Mouse (Mus musculus) large intestine, adult 2 months (tissue): ENCODE measurements at regions not wholly inside any gene's neighbourhood (a gene's known extent, or its start where the extent isn't known, plus 50 kb on each side); places are given as distances from the start of the nearest gene placed in this dataset.

ENCODE experiments used
- DNase-seq: peaks from one replicate; pipeline ENCODE4 v3.0.0-alpha.2; 2012; ENCODE audit warnings: low read depth, low spot score
- WGBS: fragments of 180-500 bp; shearing (Covaris S2); methylation state at CpG from one replicate; pipeline ENCODE4 v1.1.7; 2018; 5-methylcytosine and 5-hydroxymethylcytosine counted together

DNA sequence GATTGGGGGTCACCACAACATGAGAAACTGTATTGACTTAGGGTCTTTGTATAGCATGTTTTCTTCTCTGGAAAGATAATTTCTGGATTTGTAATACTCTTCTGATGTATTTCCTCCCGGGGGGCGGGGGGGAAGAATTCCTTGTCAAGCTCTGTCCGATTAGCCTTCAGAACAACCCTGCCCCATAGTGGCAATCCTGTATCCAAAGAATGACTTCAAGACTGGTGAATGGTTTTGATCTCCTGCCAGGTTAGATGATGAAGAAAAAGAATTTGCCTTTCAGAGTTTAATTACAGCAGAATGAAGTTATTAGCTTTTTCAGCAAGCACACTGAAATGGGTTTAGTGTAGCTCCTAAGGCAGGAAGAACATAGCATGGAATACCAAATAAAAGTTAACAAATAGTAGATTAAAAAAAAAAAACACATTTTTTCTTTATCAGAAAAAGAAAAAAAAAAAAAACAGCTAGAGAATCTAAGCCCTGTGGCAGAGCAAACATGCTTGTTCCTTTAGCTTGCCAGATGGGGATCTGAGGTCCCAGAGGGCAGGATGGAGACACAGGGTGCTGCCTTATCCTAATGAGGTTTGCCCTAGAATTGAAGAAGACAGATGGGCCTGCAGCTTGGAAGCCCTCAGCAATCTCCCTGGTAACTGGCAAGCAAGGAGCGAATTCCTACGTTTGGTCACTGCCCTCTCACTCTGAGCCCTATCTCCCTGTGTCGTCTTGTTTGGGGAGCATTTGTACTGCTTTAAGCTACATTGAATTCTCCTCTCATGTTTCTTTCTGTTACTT, 280.9 kb upstream of the Gm9972 start:
- 73% methylated on average over 6 of the region's 6 CpGs for WGBS
- no peak for DNase-seq

DNA sequence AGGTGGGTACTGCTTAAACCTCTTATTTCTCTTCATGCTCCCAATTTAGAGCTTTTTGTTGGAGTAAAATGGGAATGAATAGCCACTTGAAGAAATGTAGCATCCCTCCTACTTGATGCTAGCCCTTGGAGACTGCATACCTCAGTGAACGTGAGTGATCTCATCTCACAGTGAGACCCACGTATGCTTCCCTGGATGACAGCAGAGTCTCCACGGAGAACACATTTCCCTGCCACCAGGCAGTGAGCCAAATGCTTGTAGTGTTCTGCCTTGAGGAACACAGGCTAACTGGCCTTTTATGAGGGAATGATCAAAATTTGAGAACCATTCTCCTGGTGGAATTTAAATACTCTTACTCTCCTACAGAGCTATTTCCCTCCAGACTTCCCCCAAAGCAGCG, 280.1 kb upstream of the Gm9972 start:
- 71% methylated on average over 4 of the region's 4 CpGs for WGBS
- DNase-seq, result no peak

DNA sequence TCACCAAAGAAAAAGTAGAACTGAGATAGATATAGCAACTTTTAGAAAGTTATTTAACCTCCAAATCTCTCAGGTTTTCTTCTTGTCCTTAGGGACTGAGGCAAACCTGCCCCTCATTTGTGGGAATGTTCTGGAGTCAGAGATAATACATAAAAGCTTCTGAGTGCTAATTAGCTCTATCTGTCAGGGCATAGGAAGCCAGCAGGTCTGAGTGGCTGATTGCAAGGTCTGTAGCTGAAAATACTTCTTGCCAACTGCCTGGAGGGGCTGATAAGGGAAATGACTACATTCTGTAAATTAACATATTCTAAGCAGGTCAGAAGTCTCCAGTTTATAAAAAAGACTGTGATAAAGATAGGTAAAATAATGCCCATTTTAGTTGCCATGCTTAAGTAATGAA, 270.3 kb upstream of the Gm9972 start:
- no peak for DNase-seq

DNA sequence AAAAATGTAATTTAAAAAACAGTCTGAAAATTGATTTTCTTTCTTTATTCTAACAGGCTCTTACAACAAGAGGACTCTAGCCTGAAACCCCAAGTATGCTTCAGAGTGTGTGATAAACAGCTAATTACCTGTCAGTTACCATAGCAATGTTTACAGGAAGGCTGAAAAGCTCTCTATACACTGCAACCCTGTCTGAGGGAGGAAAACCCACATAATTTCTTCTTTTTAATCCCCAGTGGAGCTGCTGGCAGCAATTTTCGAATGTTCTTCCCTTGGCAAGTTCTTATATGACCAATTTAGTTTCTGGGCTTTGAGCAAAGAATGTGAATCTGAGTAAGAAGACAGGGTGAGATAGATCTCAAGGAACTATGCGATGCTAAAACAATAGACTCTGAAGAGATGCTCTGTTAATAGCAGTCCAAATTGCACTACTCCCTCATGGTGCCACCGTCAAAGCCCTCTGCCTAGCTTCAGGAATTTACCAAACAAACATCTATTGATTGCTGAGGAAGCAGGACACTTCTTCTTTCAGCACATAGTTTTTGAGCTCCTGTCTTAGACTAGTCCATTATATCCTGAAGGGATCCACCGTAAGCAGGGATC, 260.4 kb upstream of the Gm9972 start:
- DNase-seq, result no peak
- WGBS, result 35% methylated on average over 4 of the region's 4 CpGs

DNA sequence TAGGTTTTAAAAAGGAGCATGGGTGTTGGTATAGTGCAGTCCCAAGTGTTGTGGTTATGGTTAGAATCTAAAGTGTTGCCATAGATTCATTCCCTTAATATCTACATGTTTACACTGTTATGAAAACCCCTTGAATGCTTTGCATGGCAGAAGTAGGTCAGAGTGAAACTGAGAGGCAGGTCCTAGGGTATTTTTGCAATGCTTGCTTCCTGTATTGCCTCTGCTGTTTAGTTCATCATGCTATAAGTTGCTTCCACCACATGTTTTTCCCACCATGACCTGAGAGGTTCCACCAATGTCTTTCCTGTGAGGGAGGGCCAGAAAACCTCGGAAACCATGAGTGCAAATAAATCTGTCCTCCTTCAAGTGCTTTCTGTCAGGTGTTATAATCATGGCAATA, 224.1 kb upstream of the Gm9972 start:
- whole genome bisulfite sequencing, result 65% methylated on average over 1 of the region's 1 CpGs
- no peak for DNase-seq

DNA sequence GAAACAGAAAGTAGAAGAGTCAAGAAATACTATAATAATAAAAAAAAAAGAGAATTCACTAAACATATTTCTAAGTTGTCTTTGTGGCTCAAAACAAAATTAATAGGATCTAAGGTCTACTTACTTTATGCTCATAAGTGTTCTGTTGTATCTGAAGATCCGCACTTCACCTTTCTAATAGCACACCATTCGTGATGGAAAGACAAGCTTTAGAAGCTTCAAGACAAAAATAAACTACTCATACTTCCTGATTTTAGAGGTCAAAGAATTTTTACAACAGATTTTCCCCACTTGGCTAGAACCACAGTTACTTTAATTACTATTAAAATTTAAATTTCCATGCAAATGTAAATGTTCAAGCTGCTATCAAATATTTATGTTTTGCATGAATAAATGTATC, 219.8 kb upstream of the Gm9972 start:
- no peak for DNase-seq
- 71% methylated on average over 2 of the region's 2 CpGs for WGBS

DNA sequence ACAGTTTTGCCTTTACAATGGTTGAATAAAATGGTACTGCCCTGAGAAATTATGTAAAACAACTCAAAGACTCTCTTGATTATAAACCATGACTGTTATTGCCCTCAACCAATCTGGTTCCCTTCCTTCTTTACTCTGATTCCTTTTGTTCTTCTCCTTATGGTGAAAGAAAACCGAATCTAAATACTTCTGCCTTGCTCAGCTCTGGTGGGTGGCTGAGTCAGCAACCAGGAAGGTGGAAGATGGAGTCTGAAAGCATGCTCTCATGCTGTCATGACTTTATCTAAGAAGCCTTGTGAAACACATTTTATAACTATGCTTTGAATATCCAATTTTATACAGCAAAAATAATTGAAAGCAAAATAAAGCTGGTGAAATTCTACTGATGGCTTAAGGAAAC, 212.7 kb upstream of the Gm9972 start:
- 33% methylated on average over 1 of the region's 1 CpGs for WGBS
- no peak for DNase-seq

DNA sequence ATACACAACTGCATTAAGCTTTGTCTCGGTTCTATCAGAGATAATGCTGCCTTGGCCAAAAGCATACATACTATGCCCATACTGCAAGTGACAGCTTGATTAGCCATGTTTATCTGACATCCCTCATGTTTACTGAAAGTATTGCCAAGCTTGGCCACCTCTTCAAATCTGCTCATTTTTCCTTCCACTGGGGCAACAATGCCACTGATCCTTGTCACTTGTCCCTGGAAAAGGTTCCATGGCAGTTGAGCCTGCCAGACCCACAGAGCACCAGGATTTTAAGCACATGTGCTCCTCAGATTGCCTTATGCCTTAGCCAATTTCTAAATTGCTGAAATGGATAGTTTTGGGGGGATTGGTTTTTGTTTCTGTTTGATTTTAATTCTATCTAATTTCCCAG, 189.8 kb upstream of the Gm9972 start:
- no peak for DNase-seq
- 68% methylated on average over 1 of the region's 1 CpGs for WGBS

DNA sequence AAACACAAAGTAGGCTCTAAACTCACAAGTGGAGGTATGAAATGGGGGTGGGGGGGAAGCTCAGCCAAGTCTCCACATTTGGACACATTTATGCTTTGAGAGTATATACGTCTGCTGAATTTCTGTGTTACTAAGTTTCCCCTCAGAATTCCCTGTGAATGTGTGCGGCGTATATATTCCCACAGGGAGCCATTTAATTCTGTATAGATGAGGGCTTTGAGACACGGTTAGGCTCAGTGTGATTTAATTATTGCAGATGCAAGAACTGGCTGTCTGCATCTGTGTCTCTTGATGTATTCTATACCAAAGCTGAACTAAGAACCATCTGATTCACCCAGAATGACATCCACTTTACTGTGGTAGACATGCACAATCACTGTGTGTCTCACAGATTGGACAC, 181.1 kb upstream of the Gm9972 start:
- 87% methylated on average over 4 of the region's 4 CpGs for WGBS
- no peak for DNase-seq

DNA sequence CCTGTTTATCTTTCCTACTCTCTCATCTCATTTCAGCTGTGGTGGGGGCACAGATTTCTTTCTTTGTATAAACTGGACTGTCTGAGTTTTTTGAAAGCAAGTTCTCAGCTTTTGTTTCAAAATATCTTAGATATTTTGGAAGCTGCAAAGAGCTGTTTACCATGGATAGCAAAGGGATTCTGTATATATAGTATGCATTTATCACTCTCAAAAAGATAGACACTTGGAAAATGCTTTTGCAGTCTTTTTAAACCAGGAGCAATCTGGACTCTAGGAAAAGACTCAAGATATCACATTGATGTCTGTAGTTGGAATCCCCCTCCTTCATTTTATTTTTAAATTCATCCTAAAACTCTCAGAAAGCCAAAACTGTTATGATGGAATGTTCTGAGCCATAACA, 177.9 kb upstream of the Gm9972 start:
- DNase-seq, result no peak

DNA sequence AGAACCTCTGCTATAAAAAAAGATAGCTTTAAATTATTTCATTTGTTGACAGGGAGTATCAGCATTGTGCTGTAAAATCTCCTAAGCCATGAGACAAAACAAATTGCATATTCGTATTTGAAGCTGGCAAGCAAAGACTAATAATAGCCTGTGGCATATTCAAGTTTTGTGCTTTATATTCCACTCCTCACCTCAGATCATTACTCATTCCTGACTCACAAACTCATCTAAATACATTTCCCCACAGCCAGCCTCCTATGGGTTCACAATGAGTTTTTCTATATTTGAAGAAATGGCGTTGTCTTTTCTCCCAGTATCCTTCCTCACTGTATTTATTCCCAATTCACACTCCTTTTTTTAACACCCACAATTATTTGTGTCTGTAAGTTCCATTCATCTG, 161.5 kb upstream of the Gm9972 start:
- no peak for DNase-seq
- WGBS, result 74% methylated on average over 2 of the region's 2 CpGs

DNA sequence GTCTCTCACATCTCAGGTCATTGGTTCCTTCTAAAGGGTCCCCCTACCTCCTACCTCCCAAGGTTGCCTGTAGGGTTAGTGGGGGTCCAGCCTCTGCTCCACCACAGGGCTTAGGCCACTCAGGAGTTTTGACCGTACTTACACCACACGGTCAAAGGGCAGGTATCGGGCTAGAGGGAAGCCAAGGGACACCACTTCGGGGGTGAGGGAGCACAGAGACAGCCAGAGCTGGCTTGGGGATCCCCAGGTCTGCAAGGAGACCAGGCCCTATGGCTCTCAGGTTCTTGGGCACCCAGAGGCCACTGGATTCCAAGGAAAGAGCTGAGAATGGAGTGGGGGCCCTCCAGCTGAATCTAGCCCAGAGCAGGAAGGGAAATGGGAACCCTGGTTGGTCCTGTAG, 135.5 kb upstream of the Gm9972 start:
- WGBS, result 88% methylated on average over 4 of the region's 4 CpGs
- no peak for DNase-seq

DNA sequence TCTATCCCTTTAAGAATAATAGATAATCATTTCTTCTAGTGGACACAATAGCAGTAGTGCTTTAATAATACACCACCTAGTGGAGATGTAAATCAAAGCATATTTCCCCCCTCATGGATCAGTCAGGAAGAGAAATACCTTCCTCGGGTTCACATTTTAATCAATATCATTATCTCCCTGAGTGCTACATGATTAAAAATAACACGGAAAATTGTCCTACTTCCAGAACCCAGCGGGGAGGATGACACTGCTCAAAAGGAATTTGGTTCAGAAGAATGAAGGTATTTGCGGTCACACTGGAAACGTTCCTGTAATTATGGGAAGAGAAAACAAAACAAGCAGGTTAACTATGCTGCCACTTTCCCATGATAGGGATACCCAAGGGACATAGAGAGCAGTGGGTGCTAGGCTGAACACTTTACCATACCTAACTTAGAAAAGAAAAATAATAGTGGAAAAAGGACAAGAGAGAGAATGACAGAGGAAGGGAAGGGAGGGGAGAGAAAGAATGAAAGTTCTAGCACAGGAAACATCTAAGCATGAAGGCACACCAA, 132.0 kb upstream of the Gm9972 start:
- no peak for DNase-seq
- WGBS, result 70% methylated on average over 5 of the region's 5 CpGs

DNA sequence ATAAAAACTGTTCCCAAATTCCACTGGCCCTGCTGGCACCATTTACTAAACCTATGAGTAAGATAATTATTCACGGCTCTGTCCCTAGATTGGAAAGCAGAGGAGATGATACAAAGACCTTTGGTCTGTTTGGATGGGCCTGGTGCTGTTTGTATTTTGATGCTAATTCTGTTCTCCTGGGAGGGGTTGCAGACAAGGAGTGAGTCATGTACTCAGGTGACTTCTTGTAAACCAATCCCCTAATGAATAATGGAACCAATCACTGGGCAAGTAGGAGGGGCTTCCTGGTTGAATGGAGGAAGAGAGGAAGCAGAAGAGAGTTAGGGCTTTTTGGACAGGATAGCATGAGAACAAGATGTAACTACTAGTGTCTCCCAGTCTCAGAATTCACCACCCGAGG, 130.0 kb upstream of the Gm9972 start:
- DNase-seq, result no peak
- 76% methylated on average over 2 of the region's 2 CpGs for WGBS

DNA sequence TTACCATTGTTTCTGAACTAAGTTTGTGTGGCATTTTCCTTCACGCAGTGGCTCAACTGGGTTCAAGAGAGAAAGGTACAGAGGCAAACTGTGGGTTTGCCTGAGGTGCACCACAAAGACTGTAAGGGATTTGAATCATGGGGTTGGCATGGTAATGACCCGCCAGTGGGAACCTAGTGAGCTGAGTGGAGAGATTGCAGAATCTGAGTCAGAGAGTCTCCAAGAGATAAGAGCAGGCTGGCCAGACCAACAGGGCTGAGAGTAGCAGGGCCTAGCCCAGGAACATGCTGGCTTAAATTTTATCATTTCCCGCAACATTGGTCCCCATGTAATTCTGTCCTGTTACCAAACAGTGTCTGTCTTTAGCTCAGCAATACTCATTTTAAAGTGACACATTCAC, 129.5 kb upstream of the Gm9972 start:
- DNase-seq, result no peak
- WGBS, result 89% methylated on average over 3 of the region's 3 CpGs

DNA sequence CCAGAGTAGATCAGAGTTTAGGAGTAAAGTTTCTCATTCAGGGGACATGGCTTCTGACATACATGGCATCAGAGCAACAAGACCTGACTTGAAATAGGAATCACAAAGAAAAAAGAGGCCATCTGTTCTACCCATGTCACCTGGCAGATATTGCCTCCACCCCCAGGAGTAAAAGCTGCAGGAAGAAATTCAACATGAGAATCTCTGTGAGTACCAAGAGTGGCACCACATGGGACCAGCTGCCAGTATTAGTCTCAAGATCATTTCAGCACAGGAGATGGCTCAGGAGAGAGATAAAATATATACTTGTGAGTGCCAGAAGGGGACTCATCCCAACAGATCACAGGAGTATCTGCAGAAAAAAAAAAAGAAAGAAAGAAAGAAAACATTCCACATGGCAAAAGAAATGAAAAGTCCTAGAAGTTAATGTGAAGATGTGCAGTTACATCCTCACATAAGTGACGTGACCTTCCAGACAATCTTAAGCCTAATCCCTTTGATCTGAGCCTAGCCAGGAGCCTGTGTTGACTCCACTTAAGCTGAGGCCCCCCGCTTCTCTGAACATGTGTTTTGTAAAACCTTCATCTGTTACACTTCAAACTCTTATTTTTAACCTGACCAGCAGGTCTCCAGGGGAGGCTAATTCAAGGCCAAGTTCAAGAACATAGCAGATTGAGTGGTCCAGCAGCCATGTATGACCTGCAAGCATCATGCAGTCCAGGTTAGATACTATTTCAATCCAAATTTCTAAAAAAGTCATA, 118.9 kb upstream of the Gm9972 start:
- DNase-seq, result no peak

DNA sequence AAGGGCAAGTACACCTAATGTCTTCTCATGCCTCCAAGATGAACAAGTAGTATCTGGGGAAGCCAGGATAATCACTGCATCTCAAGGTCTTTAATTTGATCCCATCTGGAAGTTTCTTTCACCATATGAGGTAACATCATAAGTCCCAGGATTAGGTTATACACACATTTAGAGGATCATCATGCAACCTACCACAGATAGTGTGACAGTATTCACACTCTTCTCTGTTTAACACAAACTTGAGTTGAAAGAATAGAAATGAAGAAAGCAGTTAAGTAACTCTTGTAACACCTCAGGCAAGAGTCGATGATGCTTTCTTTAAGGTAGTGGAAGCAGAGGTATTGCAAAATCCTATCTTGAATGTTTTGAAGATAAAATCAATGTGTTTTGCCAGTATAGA, 116.3 kb upstream of the Gm9972 start:
- no peak for DNase-seq
- WGBS, result 86% methylated on average over 1 of the region's 1 CpGs

More for the DNA sequence above, 118.9 kb upstream of the Gm9972 start:
- 66% methylated on average over 2 of the region's 2 CpGs for WGBS

DNA sequence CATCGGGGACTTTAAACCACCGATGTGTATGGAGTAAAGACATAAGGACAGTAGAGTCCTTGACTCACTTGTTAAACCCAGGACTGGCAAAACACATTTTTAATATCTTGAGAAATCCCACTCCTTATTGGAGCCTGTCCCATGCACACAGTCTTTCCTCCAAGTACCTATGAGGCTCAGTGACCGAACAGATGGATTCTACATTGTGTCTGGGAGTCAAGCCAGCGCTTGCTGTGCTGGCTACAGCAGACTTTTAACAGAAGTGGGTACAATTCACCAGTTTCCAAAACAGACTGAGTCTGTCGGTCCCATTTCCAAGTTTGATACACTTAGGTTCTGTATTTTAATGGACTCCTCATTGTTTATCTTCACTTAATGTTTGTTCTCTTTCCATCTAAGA, 108.4 kb upstream of the Gm9972 start:
- DNase-seq, result no peak
- 70% methylated on average over 5 of the region's 5 CpGs for WGBS

DNA sequence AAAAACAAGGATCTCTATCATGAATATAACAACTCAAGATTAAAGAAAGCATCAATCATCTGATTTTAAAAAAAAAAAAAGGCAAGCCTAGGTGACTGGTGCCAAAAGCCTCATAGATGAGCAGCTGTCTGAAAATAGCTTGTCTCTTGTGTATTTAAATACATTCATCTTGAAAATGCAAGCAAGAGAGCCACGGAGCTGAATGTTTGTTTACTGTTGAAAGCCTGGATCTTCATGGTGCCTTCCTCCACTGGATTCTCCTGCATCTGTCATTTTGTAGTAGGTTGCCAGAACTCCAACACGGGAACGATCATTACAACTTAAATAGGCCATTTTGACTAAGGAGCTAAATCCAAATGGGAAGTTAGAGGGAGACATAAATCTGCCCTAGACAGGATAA, 106.6 kb upstream of the Gm9972 start:
- DNase-seq, result no peak
- WGBS, result 57% methylated on average over 3 of the region's 3 CpGs

DNA sequence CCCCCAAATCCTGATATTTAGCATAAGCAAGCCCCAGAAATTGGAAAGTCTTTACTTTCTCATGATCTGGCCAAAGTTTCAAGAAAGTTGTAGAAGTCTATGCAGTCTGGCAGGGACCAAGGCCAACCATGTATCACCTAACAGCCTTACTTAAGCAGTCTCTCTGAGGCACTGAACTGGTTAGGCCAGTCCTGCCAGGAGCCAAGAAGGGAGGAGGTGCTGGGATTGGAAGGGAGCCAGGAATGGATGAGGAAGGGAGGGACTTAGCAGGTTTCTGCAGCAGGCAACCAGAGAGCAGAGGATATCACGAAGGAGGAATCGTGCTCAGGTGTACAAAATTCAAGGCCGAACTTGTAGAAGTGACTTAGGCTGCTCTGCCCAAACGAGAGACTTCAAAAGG, 96.3 kb upstream of the Gm9972 start:
- 20% methylated on average over 4 of the region's 4 CpGs for WGBS
- peak; percentile 95 for DNase-seq

DNA sequence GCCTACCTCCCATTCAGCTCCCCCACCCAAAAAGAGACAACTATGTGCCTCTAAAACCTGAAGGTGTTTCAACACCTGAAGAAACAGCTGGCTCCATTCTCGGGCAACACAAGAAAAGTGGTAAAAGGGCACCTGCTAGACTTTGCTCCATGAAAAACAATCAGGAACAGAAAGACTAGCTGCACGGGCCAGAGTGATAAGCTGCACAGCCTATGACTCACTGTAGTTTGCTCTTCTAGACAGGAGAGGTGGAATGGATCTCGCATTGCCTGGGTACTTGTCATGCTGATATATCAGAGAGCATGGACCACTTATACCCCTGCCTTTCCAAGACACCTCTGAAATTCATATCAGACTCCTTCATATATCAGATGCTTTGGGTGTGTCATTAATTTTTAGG, 94.0 kb upstream of the Gm9972 start:
- no peak for DNase-seq
- WGBS, result 31% methylated on average over 3 of the region's 3 CpGs
